Mouse (Mus musculus): ENCODE data around the gene Gm49333. TPM values are rescaled to one million over a fixed set of nuclear protein-coding genes. Genes with fewer than 3 reads are reported as not detected.

Gene Gm49333
- not detected for polyA plus RNA-seq (2015; fragmentation: Illumina TruSeq; extraction: RNeasy Lipid Tissue Mini Kit (QIAGEN cat#74804); ENCODE audit: insufficient read depth, low read depth, low replicate concordance)

GRCm38 (mm10) chr16:20611357-20612227 is at the start of gene Gm49333, which contains the start of the genes Eef1akmt4 and Alg3:
TSS of gene Gm49333 (plus strand) at chr16:20611610.
TSS of gene Eef1akmt4 (plus strand) at chr16:20611593.
TSS of gene Alg3 (minus strand) at chr16:20611735.

GRCm38 (mm10) chr16:20589366-20589938 is 22.0 kb upstream of the Gm49333 start, which contains the start of gene Vwa5b2:
TSS of gene Vwa5b2 (plus strand) at chr16:20589471.

GRCm38 (mm10) chr16:20621191-20621990 is 10.0 kb downstream of the Gm49333 start, which contains the start of gene Camk2n2:
TSS of gene Camk2n2 (minus strand) at chr16:20621287.

GRCm38 (mm10) chr16:20629731-20630634 is 18.6 kb downstream of the Gm49333 start, which contains the start of gene Ece2:
TSS of gene Ece2 (plus strand) at chr16:20629828.

GRCm38 (mm10) chr16:20651076-20651946 is 39.9 kb downstream of the Gm49333 start, which contains the start of gene Psmd2:
TSS of gene Psmd2 (plus strand) at chr16:20651652.

GRCm38 (mm10) chr16:20668013-20668412 is 56.6 kb downstream of the Gm49333 start, which contains the start of gene Eif4g1:
TSS of gene Eif4g1 (plus strand) at chr16:20668313.

GRCm38 (mm10) chr16:20693111-20693701 is 81.8 kb downstream of the Gm49333 start, which contains the start of gene Fam131a:
TSS of gene Fam131a (plus strand) at chr16:20693241.

Other genes starting within 250 kb of the Gm49333 start
- gene Abcc5, start 185.2 kb upstream of the Gm49333 start, polyA plus RNA-seq (2015; fragmentation: Illumina TruSeq; extraction: RNeasy Lipid Tissue Mini Kit (QIAGEN cat#74804); ENCODE audit: insufficient read depth, low read depth, low replicate concordance) = 20.6 TPM
- 21.2 TPM for gene Eif2b5, start 112.8 kb upstream of the Gm49333 start, polyA plus RNA-seq (2015; fragmentation: Illumina TruSeq; extraction: RNeasy Lipid Tissue Mini Kit (QIAGEN cat#74804); ENCODE audit: insufficient read depth, low read depth, low replicate concordance)
- gene Dvl3, start 94.6 kb upstream of the Gm49333 start, polyA plus RNA-seq (2015; fragmentation: Illumina TruSeq; extraction: RNeasy Lipid Tissue Mini Kit (QIAGEN cat#74804); ENCODE audit: insufficient read depth, low read depth, low replicate concordance) = 14.7 TPM
- gene Ap2m1, start 76.1 kb upstream of the Gm49333 start, polyA plus RNA-seq (2015; fragmentation: Illumina TruSeq; extraction: RNeasy Lipid Tissue Mini Kit (QIAGEN cat#74804); ENCODE audit: insufficient read depth, low read depth, low replicate concordance) = 57.8 TPM
- 25.1 TPM for gene Abcf3, start 63.0 kb upstream of the Gm49333 start, polyA plus RNA-seq (2015; fragmentation: Illumina TruSeq; extraction: RNeasy Lipid Tissue Mini Kit (QIAGEN cat#74804); ENCODE audit: insufficient read depth, low read depth, low replicate concordance)
- gene Vwa5b2, start 22.1 kb upstream of the Gm49333 start, polyA plus RNA-seq (2015; fragmentation: Illumina TruSeq; extraction: RNeasy Lipid Tissue Mini Kit (QIAGEN cat#74804); ENCODE audit: insufficient read depth, low read depth, low replicate concordance) = 12.7 TPM
- 4.9 TPM for gene Eef1akmt4, start within 50 bp of the Gm49333 start, polyA plus RNA-seq (2015; fragmentation: Illumina TruSeq; extraction: RNeasy Lipid Tissue Mini Kit (QIAGEN cat#74804); ENCODE audit: insufficient read depth, low read depth, low replicate concordance)
- 9.1 TPM for gene Alg3, start 125 bp downstream of the Gm49333 start, polyA plus RNA-seq (2015; fragmentation: Illumina TruSeq; extraction: RNeasy Lipid Tissue Mini Kit (QIAGEN cat#74804); ENCODE audit: insufficient read depth, low read depth, low replicate concordance)
- 3.7 TPM for gene Camk2n2, start 9.7 kb downstream of the Gm49333 start, polyA plus RNA-seq (2015; fragmentation: Illumina TruSeq; extraction: RNeasy Lipid Tissue Mini Kit (QIAGEN cat#74804); ENCODE audit: insufficient read depth, low read depth, low replicate concordance)
- gene Ece2, start 18.2 kb downstream of the Gm49333 start, polyA plus RNA-seq (2015; fragmentation: Illumina TruSeq; extraction: RNeasy Lipid Tissue Mini Kit (QIAGEN cat#74804); ENCODE audit: insufficient read depth, low read depth, low replicate concordance) = 0.79 TPM
- gene Psmd2, start 40.0 kb downstream of the Gm49333 start, polyA plus RNA-seq (2015; fragmentation: Illumina TruSeq; extraction: RNeasy Lipid Tissue Mini Kit (QIAGEN cat#74804); ENCODE audit: insufficient read depth, low read depth, low replicate concordance) = 33.6 TPM
- gene Eif4g1, start 56.7 kb downstream of the Gm49333 start, polyA plus RNA-seq (2015; fragmentation: Illumina TruSeq; extraction: RNeasy Lipid Tissue Mini Kit (QIAGEN cat#74804); ENCODE audit: insufficient read depth, low read depth, low replicate concordance) = 81.8 TPM
- 3.5 TPM for gene Fam131a, start 81.6 kb downstream of the Gm49333 start, polyA plus RNA-seq (2015; fragmentation: Illumina TruSeq; extraction: RNeasy Lipid Tissue Mini Kit (QIAGEN cat#74804); ENCODE audit: insufficient read depth, low read depth, low replicate concordance)
- 9.7 TPM for gene Polr2h, start 106.1 kb downstream of the Gm49333 start, polyA plus RNA-seq (2015; fragmentation: Illumina TruSeq; extraction: RNeasy Lipid Tissue Mini Kit (QIAGEN cat#74804); ENCODE audit: insufficient read depth, low read depth, low replicate concordance)
- gene Clcn2, start 106.1 kb downstream of the Gm49333 start, polyA plus RNA-seq (2015; fragmentation: Illumina TruSeq; extraction: RNeasy Lipid Tissue Mini Kit (QIAGEN cat#74804); ENCODE audit: insufficient read depth, low read depth, low replicate concordance) = 4.5 TPM
- gene Chrd, start 121.5 kb downstream of the Gm49333 start, polyA plus RNA-seq (2015; fragmentation: Illumina TruSeq; extraction: RNeasy Lipid Tissue Mini Kit (QIAGEN cat#74804); ENCODE audit: insufficient read depth, low read depth, low replicate concordance) = 1.8 TPM
- gene Thpo, start 122.9 kb downstream of the Gm49333 start, polyA plus RNA-seq (2015; fragmentation: Illumina TruSeq; extraction: RNeasy Lipid Tissue Mini Kit (QIAGEN cat#74804); ENCODE audit: insufficient read depth, low read depth, low replicate concordance) = not detected

Measured in pancreas, adult 10 weeks (tissue).